Mouse (Mus musculus) olfactory bulb, adult 2 months (tissue): ENCODE results near the gene Osbpl7.

Source experiments
- CTCF ChIP-seq: fragments of 200-500 bp; IDR thresholded peaks from 2 replicates; pipeline ENCODE4 v1.5.1; 2012; ENCODE audit warnings: low read depth, mild to moderate bottlenecking, low read length, moderate library complexity; ENCODE audit not compliant: insufficient read depth
- POLR2A ChIP-seq: fragments of 200-500 bp; IDR thresholded peaks from 2 replicates; pipeline ENCODE4 v1.6.1; 2012; ENCODE audit warnings: mild to moderate bottlenecking, low read depth, low read length, moderate library complexity; ENCODE audit not compliant: insufficient read depth

DNA sequence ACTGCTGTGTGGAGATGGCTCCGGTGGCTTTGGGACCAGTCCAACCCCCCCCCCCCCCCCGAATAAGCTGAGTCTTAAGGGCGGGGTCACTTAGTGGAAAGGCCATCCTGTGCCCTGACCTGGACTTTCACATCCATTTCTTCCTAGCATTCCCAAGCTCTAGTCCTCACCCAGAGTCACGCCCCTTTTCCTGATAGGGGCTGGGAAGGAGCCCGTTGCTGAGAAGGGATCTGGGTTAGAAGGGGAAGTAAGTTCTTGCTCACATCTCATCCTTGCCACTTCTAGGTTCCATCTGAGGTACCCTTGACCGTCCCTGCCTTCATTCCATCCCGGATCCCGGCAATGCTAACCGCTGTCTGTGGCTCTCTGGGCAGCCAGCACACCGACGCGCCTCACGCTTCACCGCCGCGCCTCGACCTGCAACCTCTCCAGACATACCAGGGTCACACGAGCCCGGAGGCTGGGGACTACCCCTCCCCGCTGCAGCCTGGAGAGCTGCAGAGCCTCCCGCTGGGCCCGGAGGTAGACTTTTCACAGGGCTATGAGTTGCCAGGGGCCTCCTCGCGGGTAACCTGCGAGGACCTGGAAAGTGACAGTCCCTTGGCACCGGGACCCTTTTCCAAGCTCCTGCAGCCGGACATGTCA is 29.2 kb upstream of the Osbpl7 start:
- no peak for TF ChIP-seq CTCF
- TF ChIP-seq POLR2A: no peak
